Comparison of ENCODE assay signal across 8 mouse cellular contexts in genomic region chr3:18625395-18626328, GRCm38 (mm10).
DNase-seq lines count a peak whose midpoint lies in the region; ATAC-seq and TF ChIP-seq lines count a peak whose summit lies in the region.

No protein-coding gene starts in this region.

- H3K4me3 ChIP-seq in left cerebral cortex, adult 2 months, result no peak overlapping the region
- H3K4me3 ChIP-seq in heart, embryonic 16.5 days (ENCODE audit: low read length), result peak overlapping the region; percentile 56
- H3K4me3 ChIP-seq in lung, embryonic 15.5 days, result peak overlapping the region; percentile 30

- no peak for DNase-seq in left cerebral cortex, adult 2 months (ENCODE audit: extremely low spot score in 1 of 2, low spot score in 2 of 2)
- no peak for DNase-seq in left cerebral cortex, adult 8-10 months (ENCODE audit: low spot score in 2 of 2)
- DNase-seq in cerebellum, postnatal 36 days, result peak; percentile 81 to 85
- peak; percentile 47 to 58 for DNase-seq in kidney, postnatal 25 days
- DNase-seq in retina, postnatal 1 day, result peak; percentile 89
- DNase-seq in thymus, postnatal 10 days (ENCODE audit: low spot score in 2 of 2), result no peak

- WGBS in heart, embryonic 16.5 days, result 7% methylated on average over 32 of the region's 32 CpGs
- WGBS in lung, embryonic 15.5 days, result 9% methylated on average over 32 of the region's 32 CpGs

- no peaks in the 10 kb centered on the region for H3K36me3 ChIP-seq in heart, embryonic 16.5 days (ENCODE audit: control insufficient read depth, insufficient read depth)
- H3K36me3 ChIP-seq in lung, embryonic 15.5 days, result no peaks in the 10 kb centered on the region

- peak overlapping the region; percentile 63 for H3K4me2 ChIP-seq in heart, embryonic 16.5 days (ENCODE audit: low read depth, low read length)
- peak overlapping the region; percentile 49 for H3K4me2 ChIP-seq in lung, embryonic 15.5 days

- H3K9ac ChIP-seq in heart, embryonic 16.5 days (ENCODE audit: low read length), result peak overlapping the region; percentile 59
- peak overlapping the region; percentile 27; the same call in 1 of the 2 replicates for H3K9ac ChIP-seq in lung, embryonic 15.5 days

- peak overlapping the region; percentile 29 for H3K27ac ChIP-seq in left cerebral cortex, adult 2 months
- H3K27ac ChIP-seq in heart, embryonic 16.5 days (ENCODE audit: low read length), result peak overlapping the region; percentile 87
- peak overlapping the region; percentile 80 for H3K27ac ChIP-seq in lung, embryonic 15.5 days

- intact Hi-C loops in left cerebral cortex, adult 2 months (cut with DNase I), result loop anchor here (10.0 kb wide), 2 partner anchors 279 to 429 kb away; no protein-coding TSS in a partner anchor

- ATAC-seq in heart, embryonic 16.5 days (replicated peaks; ENCODE audit: extremely low read depth, insufficient read depth, low FRiP score), result no peak
- no peak; the same call in 1 of the 2 replicates for ATAC-seq in lung, embryonic 15.5 days (ENCODE audit: borderline replicate concordance, extremely low read depth, low FRiP score, low TSS enrichment)

- H3K4me1 ChIP-seq in heart, embryonic 16.5 days (ENCODE audit: control insufficient read depth, insufficient read depth, low read length), result peaks cover 16% of the 10 kb centered on the region
- peaks cover 29% of the 10 kb centered on the region for H3K4me1 ChIP-seq in lung, embryonic 15.5 days

- no peaks in the 10 kb centered on the region for H3K9me3 ChIP-seq in heart, embryonic 16.5 days (replicated peaks; ENCODE audit: control insufficient read depth, low read length)
- no peaks in the 10 kb centered on the region for H3K9me3 ChIP-seq in lung, embryonic 15.5 days

- no peak for TF ChIP-seq CTCF in left cerebral cortex, adult 2 months (IDR thresholded peaks at IDR 0.05)

- H3K27me3 ChIP-seq in heart, embryonic 16.5 days (ENCODE audit: control insufficient read depth, insufficient read depth, low read length), result no peaks in the 10 kb centered on the region
- H3K27me3 ChIP-seq in lung, embryonic 15.5 days, result no peaks in the 10 kb centered on the region

Comparison
In these comparisons a context has a peak if more than half of its experiments do, and no peak if none do; other contexts are left out.
1. DNase-seq: peak in cerebellum, postnatal 36 days (2 of 2), kidney, postnatal 25 days (2 of 2) and retina, postnatal 1 day (single experiment); none in left cerebral cortex, adult 2 months (0 of 2), left cerebral cortex, adult 8-10 months (0 of 2) and thymus, postnatal 10 days (0 of 2).
2. H3K27ac ChIP-seq: peak in every context shown above with its lines; median percentile 87 in heart, embryonic 16.5 days; 80 in lung, embryonic 15.5 days; 29 in left cerebral cortex, adult 2 months.